Mouse (Mus musculus): ENCODE results near the gene Draxin. TPM values are rescaled to one million over a fixed set of nuclear protein-coding genes. Genes with fewer than 3 reads are reported as not detected.
"Not testable (repeated sequence)": the region's sequence is repeated elsewhere in the genome, so short reads cannot be mapped to it uniquely, and the experiment has no call there.

The Draxin gene
- polyA plus RNA-seq (2016; fragmentation: Nextera tagmentation; extraction: Ambion mirVana) = 6.5 and 13.1 TPM in 2 replicates

DNA sequence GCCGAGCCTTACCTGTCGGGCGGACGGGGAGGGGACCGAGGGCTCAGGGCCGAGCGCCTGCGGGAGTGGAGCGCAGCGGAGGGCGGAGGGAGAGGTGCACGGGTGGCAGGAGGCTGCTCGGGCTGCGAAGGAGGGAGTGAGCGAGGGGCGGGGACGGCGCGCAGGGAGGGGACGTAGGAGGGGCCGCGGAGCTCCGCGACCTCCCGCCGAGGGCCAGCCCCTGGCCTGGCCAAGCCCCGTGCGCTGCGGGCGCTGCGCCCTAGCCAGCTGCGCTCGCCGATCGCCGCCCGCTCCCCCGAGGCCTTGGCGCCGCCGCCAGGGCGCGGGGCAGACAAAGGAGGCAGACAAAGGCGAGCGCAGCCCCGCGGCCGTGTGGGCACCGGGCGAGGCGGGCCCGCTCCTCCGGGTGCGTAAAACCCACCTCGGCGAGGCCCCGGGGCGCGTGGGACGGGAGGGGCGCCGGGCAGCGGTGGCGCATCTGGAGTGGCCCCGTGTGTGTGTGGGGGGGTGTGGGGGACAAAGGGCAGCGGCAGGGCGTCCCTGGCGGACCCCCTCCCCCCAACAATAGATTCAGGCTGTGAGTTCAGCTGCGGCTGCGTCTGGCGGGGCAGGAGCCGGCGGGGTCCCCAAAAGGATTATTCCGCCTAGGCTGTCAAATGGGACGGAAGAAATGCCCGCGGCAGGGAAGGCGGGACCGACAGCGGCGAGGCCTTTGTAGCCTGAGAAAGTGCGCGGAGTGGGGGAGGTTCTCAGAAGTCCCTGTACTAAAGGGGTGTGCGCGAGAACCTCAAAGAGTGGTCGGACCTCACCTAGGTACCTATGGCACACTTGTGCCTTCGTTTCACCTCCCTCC lies at the start of gene Draxin:
Draxin (minus strand) TSS at position 138 of the 853 bp plus-strand sequence.
- Histone ChIP-seq H3K27ac (peak within 1 kb of the TSS; percentile 99), H3K9me3 (no peaks in the 10 kb centered on the region), H3K36me3 (peaks cover 3% of the 10 kb centered on the region; the same call in 1 of the 2 replicates), H3K4me1 (replicated peaks) (peaks cover 63% of the 10 kb centered on the region), H3K27me3 (ENCODE audit: insufficient read depth, poor library complexity, severe bottlenecking) (peaks cover 54% of the 10 kb centered on the region), H3K4me3 (peak within 1 kb of the TSS; percentile 81)
- DNase-seq (ENCODE audit: low spot score) = peak; percentile 82
- under 1% methylated on average over 86 of the region's 87 CpGs for WGBS

- Histone ChIP-seq H3K9me3 (no peaks in the 10 kb centered on the region), H3K27me3 (ENCODE audit: insufficient read depth, poor library complexity, severe bottlenecking) (peaks cover 65% of the 10 kb centered on the region), H3K27ac (no peak overlapping the region), H3K36me3 (no peaks in the 10 kb centered on the region), H3K4me1 (replicated peaks) (peaks cover 47% of the 10 kb centered on the region), H3K4me3 (no peak overlapping the region)
- DNase-seq (ENCODE audit: low spot score) = no peak
These were observed 47.2 kb upstream of the Draxin start for GRCm38 (mm10) chr4:148177716-148178115.

DNA sequence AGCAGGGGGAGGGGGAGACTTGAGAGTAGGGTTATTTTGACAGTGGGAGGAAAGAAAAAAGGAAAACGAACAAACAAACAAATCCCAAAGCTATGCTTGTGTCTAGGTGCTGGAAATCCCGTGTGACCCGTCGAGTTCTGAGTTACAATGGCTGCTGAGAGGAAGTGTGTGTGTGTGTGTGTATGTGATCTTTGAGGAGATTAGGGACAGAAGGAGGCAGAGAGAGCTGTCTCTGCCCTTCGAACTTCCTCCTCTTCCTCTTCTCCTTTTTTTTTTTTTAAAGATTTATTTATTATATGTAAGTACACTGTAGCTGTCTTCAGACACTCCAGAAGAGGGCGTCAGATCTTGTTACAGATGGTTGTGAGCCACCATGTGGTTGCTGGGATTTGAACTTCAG lies 46.1 kb upstream of the Draxin start:
- WGBS = 72% methylated on average over 6 of the region's 6 CpGs
- not testable (repeated sequence) for H3K4me3 ChIP-seq; H3K36me3 ChIP-seq; DNase-seq (ENCODE audit: low spot score); H3K27ac ChIP-seq; H3K9me3 ChIP-seq
- Histone ChIP-seq H3K4me1 (replicated peaks) (peaks cover 43% of the 10 kb centered on the region), H3K27me3 (ENCODE audit: insufficient read depth, poor library complexity, severe bottlenecking) (peaks cover 72% of the 10 kb centered on the region)

GRCm38 (mm10) chr4:148174495-148174862 lies 44.0 kb upstream of the Draxin start:
- no peak for DNase-seq (ENCODE audit: low spot score)
- H3K36me3 ChIP-seq = no peaks in the 10 kb centered on the region
- peaks cover 48% of the 10 kb centered on the region for H3K4me1 ChIP-seq (replicated peaks)
- H3K4me3 ChIP-seq = peak overlapping the region; percentile 41; the same call in 1 of the 2 replicates
- no peaks in the 10 kb centered on the region for H3K9me3 ChIP-seq
- 14% methylated on average over 12 of the region's 12 CpGs for WGBS
- H3K27ac ChIP-seq = peak overlapping the region; percentile 45; the same call in 1 of the 2 replicates
- H3K27me3 ChIP-seq (ENCODE audit: insufficient read depth, poor library complexity, severe bottlenecking) = peaks cover 90% of the 10 kb centered on the region

- DNase-seq (ENCODE audit: low spot score) = peak; percentile 44
- Histone ChIP-seq H3K36me3 (no peaks in the 10 kb centered on the region), H3K9me3 (no peaks in the 10 kb centered on the region), H3K27ac (peak overlapping the region; percentile 45; the same call in 1 of the 2 replicates), H3K4me1 (replicated peaks) (peaks cover 45% of the 10 kb centered on the region), H3K27me3 (ENCODE audit: insufficient read depth, poor library complexity, severe bottlenecking) (peaks cover 91% of the 10 kb centered on the region), H3K4me3 (peak overlapping the region; percentile 41)
- WGBS = 1% methylated on average over 30 of the region's 30 CpGs
These were observed 43.5 kb upstream of the Draxin start for GRCm38 (mm10) chr4:148173811-148174494.

GRCm38 (mm10) chr4:148171261-148171660 lies 40.8 kb upstream of the Draxin start:
- no peak for DNase-seq (ENCODE audit: low spot score)
- no peaks in the 10 kb centered on the region for H3K9me3 ChIP-seq

DNA sequence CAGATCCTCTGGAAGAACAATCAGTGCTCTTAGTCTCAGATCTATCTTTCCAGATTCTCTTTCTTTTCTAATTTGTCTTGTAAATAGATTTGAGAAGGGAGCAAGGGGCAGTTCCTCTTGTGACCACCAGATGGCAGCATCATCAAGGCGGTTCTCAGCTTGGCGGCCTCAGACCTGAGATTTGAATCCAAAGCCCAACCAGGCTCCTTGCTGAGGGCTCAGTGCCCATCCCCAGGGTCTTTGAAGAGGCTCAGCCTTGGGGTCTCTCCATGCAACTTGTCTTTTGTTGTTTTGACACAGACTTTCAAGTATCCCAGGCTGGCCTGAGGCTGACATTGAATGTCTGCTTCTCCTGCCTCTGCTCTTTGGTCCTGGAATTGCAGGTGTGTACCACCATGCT lies 40.3 kb upstream of the Draxin start:
- H3K36me3 ChIP-seq = no peaks in the 10 kb centered on the region
- H3K4me3 ChIP-seq = no peak overlapping the region
- peak; percentile 65 for DNase-seq (ENCODE audit: low spot score)
- peaks cover 42% of the 10 kb centered on the region for H3K4me1 ChIP-seq (replicated peaks)
- 4% methylated on average over 2 of the region's 2 CpGs for WGBS
- peaks cover 89% of the 10 kb centered on the region for H3K27me3 ChIP-seq (ENCODE audit: insufficient read depth, poor library complexity, severe bottlenecking)
- no peak overlapping the region for H3K27ac ChIP-seq
- no peaks in the 10 kb centered on the region for H3K9me3 ChIP-seq

More at GRCm38 (mm10) chr4:148171261-148171660, 40.8 kb upstream of the Draxin start:
- peaks cover 42% of the 10 kb centered on the region for H3K4me1 ChIP-seq (replicated peaks)
- no peaks in the 10 kb centered on the region for H3K36me3 ChIP-seq
- no peak overlapping the region for H3K4me3 ChIP-seq
- WGBS = 36% methylated on average over 3 of the region's 3 CpGs
- no peak overlapping the region for H3K27ac ChIP-seq
- H3K27me3 ChIP-seq (ENCODE audit: insufficient read depth, poor library complexity, severe bottlenecking) = peaks cover 89% of the 10 kb centered on the region

- WGBS = 20% methylated on average over 15 of the region's 15 CpGs
- Histone ChIP-seq H3K27me3 (ENCODE audit: insufficient read depth, poor library complexity, severe bottlenecking) (peaks cover 89% of the 10 kb centered on the region), H3K4me1 (replicated peaks) (peaks cover 51% of the 10 kb centered on the region), H3K36me3 (no peaks in the 10 kb centered on the region), H3K27ac (no peak overlapping the region), H3K4me3 (no peak overlapping the region), H3K9me3 (no peaks in the 10 kb centered on the region)
- no peak for DNase-seq (ENCODE audit: low spot score)
These were observed 39.1 kb upstream of the Draxin start for GRCm38 (mm10) chr4:148169586-148169985.

GRCm38 (mm10) chr4:148168287-148168686 lies 37.8 kb upstream of the Draxin start:
- Histone ChIP-seq H3K4me3 (no peak overlapping the region), H3K9me3 (no peaks in the 10 kb centered on the region), H3K36me3 (no peaks in the 10 kb centered on the region), H3K4me1 (replicated peaks) (peaks cover 51% of the 10 kb centered on the region), H3K27ac (no peak overlapping the region), H3K27me3 (ENCODE audit: insufficient read depth, poor library complexity, severe bottlenecking) (peaks cover 89% of the 10 kb centered on the region)
- peak; percentile 69 for DNase-seq (ENCODE audit: low spot score)
- 26% methylated on average over 7 of the region's 7 CpGs for WGBS

GRCm38 (mm10) chr4:148166986-148167385 lies 36.5 kb upstream of the Draxin start:
- Histone ChIP-seq H3K27me3 (ENCODE audit: insufficient read depth, poor library complexity, severe bottlenecking) (peaks cover 89% of the 10 kb centered on the region), H3K36me3 (no peaks in the 10 kb centered on the region), H3K9me3 (no peaks in the 10 kb centered on the region), H3K27ac (no peak overlapping the region; the same call in 1 of the 2 replicates), H3K4me3 (peak overlapping the region; percentile 23; the same call in 1 of the 2 replicates), H3K4me1 (replicated peaks) (peaks cover 50% of the 10 kb centered on the region)
- peak; percentile 72 for DNase-seq (ENCODE audit: low spot score)
- 16% methylated on average over 4 of the region's 4 CpGs for WGBS

DNA sequence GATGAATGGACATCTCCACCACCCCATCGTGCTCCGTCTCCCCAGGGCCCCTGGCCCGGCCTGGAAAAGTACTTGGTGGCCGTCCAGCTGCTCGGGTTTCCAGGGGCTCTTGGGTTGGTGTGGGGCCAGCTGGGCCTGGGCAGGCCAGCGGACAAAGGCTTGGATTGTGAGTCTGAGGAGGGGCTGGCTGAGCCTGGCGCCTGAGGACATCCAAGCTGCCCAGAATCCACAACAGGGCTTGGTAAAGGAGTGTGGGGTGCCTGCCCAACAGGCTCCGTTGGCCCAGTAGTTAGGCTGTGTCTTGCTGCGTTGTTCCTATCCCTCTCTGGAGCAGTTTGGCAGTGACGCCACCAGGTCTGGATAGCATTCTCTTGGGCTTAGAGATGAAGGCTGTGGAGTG lies 35.9 kb upstream of the Draxin start:
- Histone ChIP-seq H3K9me3 (no peaks in the 10 kb centered on the region), H3K36me3 (no peaks in the 10 kb centered on the region), H3K4me3 (peak overlapping the region; percentile 23), H3K27me3 (ENCODE audit: insufficient read depth, poor library complexity, severe bottlenecking) (peaks cover 89% of the 10 kb centered on the region), H3K27ac (peak overlapping the region; percentile 70), H3K4me1 (replicated peaks) (peaks cover 51% of the 10 kb centered on the region)
- WGBS = 4% methylated on average over 10 of the region's 10 CpGs
- peak; percentile 58 for DNase-seq (ENCODE audit: low spot score)

GRCm38 (mm10) chr4:148165551-148165950 lies 35.1 kb upstream of the Draxin start:
- Histone ChIP-seq H3K4me3 (peak overlapping the region; percentile 23; the same call in 1 of the 2 replicates), H3K27me3 (ENCODE audit: insufficient read depth, poor library complexity, severe bottlenecking) (peaks cover 92% of the 10 kb centered on the region), H3K27ac (peak overlapping the region; percentile 6; the same call in 1 of the 2 replicates), H3K9me3 (no peaks in the 10 kb centered on the region), H3K4me1 (replicated peaks) (peaks cover 57% of the 10 kb centered on the region), H3K36me3 (no peaks in the 10 kb centered on the region)
- DNase-seq (ENCODE audit: low spot score) = no peak
- WGBS = 6% methylated on average over 17 of the region's 17 CpGs

GRCm38 (mm10) chr4:148164461-148164860 lies 34.0 kb upstream of the Draxin start:
- Histone ChIP-seq H3K4me3 (peak overlapping the region; percentile 47), H3K4me1 (replicated peaks) (peaks cover 64% of the 10 kb centered on the region), H3K27me3 (ENCODE audit: insufficient read depth, poor library complexity, severe bottlenecking) (peaks cover 87% of the 10 kb centered on the region), H3K9me3 (no peaks in the 10 kb centered on the region), H3K27ac (no peak overlapping the region), H3K36me3 (no peaks in the 10 kb centered on the region)
- DNase-seq (ENCODE audit: low spot score) = peak; percentile 19
- under 1% methylated on average over 16 of the region's 16 CpGs for WGBS

All from hindbrain, embryonic 10.5 days (tissue).